Mouse (Mus musculus): Measurements from ENCODE around the gene Sap30. TPM values are rescaled to one million over a fixed set of nuclear protein-coding genes. Genes with fewer than 3 reads are reported as not detected.
A peak's percentile ranks its signal among the peaks of the same experiment; 100 is the strongest.
"Not testable (repeated sequence)": the region's sequence is repeated elsewhere in the genome, so short reads cannot be mapped to it uniquely, and the experiment has no call there.

The Sap30 gene
- 10 to 100 TPM in 1 of 2 experiments, 1 to 10 TPM in 1; 8.9 to 12.0 TPM for total RNA-seq (2021)

GRCm38 (mm10) chr8:57487441-57488155, at the start of gene Sap30:
Gene Sap30 (minus strand): TSS chr8:57487860.
- peak; percentile 98 for DNase-seq (ENCODE audit: low spot score in 2 of 2)
- intact Hi-C loops (cut with DNase I): loop anchor here (2.0 to 5.0 kb wide), 2 partner anchors 23 to 50 kb away; partner anchors contain the start of gene Hmgb2

GRCm38 (mm10) chr8:57536167-57536566, 48.5 kb upstream of the Sap30 start:
- DNase-seq (ENCODE audit: low spot score in 2 of 2): no peak
- intact Hi-C loops (cut with DNase I): loop anchor here (10.0 kb wide), 1 partner anchor 191 kb away; no protein-coding TSS in a partner anchor

GRCm38 (mm10) chr8:57534495-57534894, 46.8 kb upstream of the Sap30 start:
- intact Hi-C loops (cut with DNase I): loop anchor here (10.0 kb wide), 1 partner anchor 190 kb away; no protein-coding TSS in a partner anchor
- no peak for DNase-seq (ENCODE audit: low spot score in 2 of 2)

GRCm38 (mm10) chr8:57533106-57533505, 45.4 kb upstream of the Sap30 start:
- DNase-seq (ENCODE audit: low spot score in 2 of 2): no peak
- intact Hi-C loops (cut with DNase I): loop anchor here (10.0 kb wide), 1 partner anchor 188 kb away; no protein-coding TSS in a partner anchor

GRCm38 (mm10) chr8:57532223-57532622, 44.6 kb upstream of the Sap30 start:
- intact Hi-C loops (cut with DNase I): loop anchor here (10.0 kb wide), 1 partner anchor 187 kb away; no protein-coding TSS in a partner anchor
- DNase-seq (ENCODE audit: low spot score in 2 of 2): peak in 1 of 2 experiments; percentile 18

- DNase-seq (ENCODE audit: low spot score in 2 of 2): peak; percentile 72 to 77
- intact Hi-C loops (cut with DNase I): loop anchor here (1.0 to 10.0 kb wide), 2 partner anchors 102 to 186 kb away; no protein-coding TSS in a partner anchor
Measured at GRCm38 (mm10) chr8:57530666-57531349, 43.1 kb upstream of the Sap30 start.

- no peak for DNase-seq (ENCODE audit: low spot score in 2 of 2)
- intact Hi-C loops (cut with DNase I): loop anchor here (10.0 kb wide), 1 partner anchor 185 kb away; no protein-coding TSS in a partner anchor
Measured at GRCm38 (mm10) chr8:57530238-57530637, 42.6 kb upstream of the Sap30 start.

- DNase-seq (ENCODE audit: low spot score in 2 of 2): no peak
- intact Hi-C loops (cut with DNase I): no loop called here
Measured at GRCm38 (mm10) chr8:57528036-57528435, 40.4 kb upstream of the Sap30 start.

GRCm38 (mm10) chr8:57520186-57520786, 32.6 kb upstream of the Sap30 start:
- DNase-seq (ENCODE audit: low spot score in 2 of 2): no peak
- intact Hi-C loops (cut with DNase I): no loop called here

GRCm38 (mm10) chr8:57517723-57518122, 30.1 kb upstream of the Sap30 start:
- intact Hi-C loops (cut with DNase I): no loop called here
- no peak for DNase-seq (ENCODE audit: low spot score in 2 of 2)

- DNase-seq (ENCODE audit: low spot score in 2 of 2); intact Hi-C loops (cut with DNase I): not testable (repeated sequence)
Measured at GRCm38 (mm10) chr8:57516685-57517084, 29.0 kb upstream of the Sap30 start.

GRCm38 (mm10) chr8:57513178-57513661, 25.6 kb upstream of the Sap30 start:
- DNase-seq (ENCODE audit: low spot score in 2 of 2); intact Hi-C loops (cut with DNase I): not testable (repeated sequence)

- intact Hi-C loops (cut with DNase I): no loop called here
- DNase-seq (ENCODE audit: low spot score in 2 of 2): no peak
Measured at GRCm38 (mm10) chr8:57512141-57513056, 24.7 kb upstream of the Sap30 start.

- intact Hi-C loops (cut with DNase I): loop anchor here (2.0 kb wide), 1 partner anchor 23 kb away; no protein-coding TSS in a partner anchor
- peak; percentile 98 to 99 for DNase-seq (ENCODE audit: low spot score in 2 of 2)
Measured at GRCm38 (mm10) chr8:57511316-57512118, 23.9 kb upstream of the Sap30 start, which contains the start of gene Hmgb2. Gene Hmgb2 (plus strand): TSS chr8:57511907.

GRCm38 (mm10) chr8:57510791-57511315, 23.2 kb upstream of the Sap30 start:
- no peak for DNase-seq (ENCODE audit: low spot score in 2 of 2)
- intact Hi-C loops (cut with DNase I): loop anchor here (2.0 kb wide), 1 partner anchor 22 kb away; no protein-coding TSS in a partner anchor

- intact Hi-C loops (cut with DNase I): no loop called here
- no peak for DNase-seq (ENCODE audit: low spot score in 2 of 2)
Measured at GRCm38 (mm10) chr8:57508657-57509056, 21.0 kb upstream of the Sap30 start.

GRCm38 (mm10) chr8:57507556-57508063, 19.9 kb upstream of the Sap30 start:
- intact Hi-C loops (cut with DNase I): no loop called here
- DNase-seq (ENCODE audit: low spot score in 2 of 2): no peak
